In genomic region chr7:144940585-144940984, GRCm38 (mm10) we compare ENCODE assay signal across 10 mouse cellular contexts. TPM values are rescaled to one million over a fixed set of nuclear protein-coding genes. Genes with fewer than 3 reads are reported as not detected.
DNase-seq lines count a peak whose midpoint lies in the region; ATAC-seq and TF ChIP-seq lines count a peak whose summit lies in the region.
"Had no signal": no experiment of that assay in that cellular context is flagged by ENCODE, and none has a peak within 500 bp of the region (broad histone marks: within the 10 kb centered on the region; RNA-seq: fewer than 3 reads in every experiment).

No protein-coding gene starts in this region.

- peak overlapping the region; percentile 99 for H3K27ac ChIP-seq in lung, embryonic 14.5 days (ENCODE audit: low read depth)
- H3K27ac ChIP-seq in embryonic fibroblast, embryonic 13.5 days (ENCODE audit: insufficient read depth, low read length): peak overlapping the region; percentile 83; the same call in 1 of the 2 replicates
- peak overlapping the region; percentile 93 for H3K27ac ChIP-seq in limb, embryonic 14.5 days (replicated peaks; ENCODE audit: low read depth, low read length)
- peak overlapping the region; percentile 81 for H3K27ac ChIP-seq in stomach, embryonic 16.5 days (ENCODE audit: low read length)

- DNase-seq in lung, embryonic 14.5 days: no peak
- DNase-seq in lung, adult 2 months: no peak
- no peak for DNase-seq in limb, embryonic 14.5 days (ENCODE audit: low spot score)
- no peak for DNase-seq in adrenal gland, adult 2 months
- DNase-seq in cerebellum, adult 18-20 months: no peak
- DNase-seq in frontal cortex, postnatal 36 days (ENCODE audit: low spot score in 2 of 2): no peak

- TF ChIP-seq POLR2A in lung, adult 2 months (IDR thresholded peaks at IDR 0.05; ENCODE audit: borderline replicate concordance, extremely low read depth, low read depth, low read length): no peak
- no peak for TF ChIP-seq POLR2A in embryonic fibroblast, embryonic 13.5 days (IDR thresholded peaks at IDR 0.05; ENCODE audit: low read depth, low read length)
- no peak for TF ChIP-seq POLR2A in limb, embryonic 14.5 days (IDR thresholded peaks at IDR 0.05; ENCODE audit: borderline replicate concordance, extremely low read depth, insufficient read depth, insufficient read length)

- H3K4me3 ChIP-seq in lung, embryonic 14.5 days (ENCODE audit: low read depth, low read length): peak overlapping the region; percentile 71
- H3K4me3 ChIP-seq in lung, adult 2 months (replicated peaks; ENCODE audit: extremely low read depth, low read depth, low read length): no peak overlapping the region
- H3K4me3 ChIP-seq in embryonic fibroblast, embryonic 13.5 days (ENCODE audit: insufficient read depth, low read length): peak overlapping the region; percentile 34; the same call in 1 of the 2 replicates
- H3K4me3 ChIP-seq in limb, embryonic 14.5 days (replicated peaks; ENCODE audit: low read length): peak overlapping the region; percentile 64
- peak overlapping the region; percentile 57 for H3K4me3 ChIP-seq in stomach, embryonic 16.5 days (replicated peaks; ENCODE audit: low read length)

- ATAC-seq in lung, embryonic 14.5 days (ENCODE audit: insufficient read depth): no peak
- no peak for ATAC-seq in limb, embryonic 14.5 days (ENCODE audit: low FRiP score, low read depth)
- ATAC-seq in stomach, embryonic 16.5 days (ENCODE audit: insufficient read depth, low FRiP score): no peak
- ATAC-seq: activated CD4-positive, CD25-positive, alpha-beta regulatory T cell, adult 4 months had no signal

- H3K27me3 ChIP-seq in lung, embryonic 14.5 days (ENCODE audit: insufficient read depth, low read length): peaks cover 11% of the 10 kb centered on the region; the same call in 1 of the 2 replicates
- H3K27me3 ChIP-seq in limb, embryonic 14.5 days (ENCODE audit: control insufficient read depth, insufficient read depth, low read length): no peaks in the 10 kb centered on the region
- H3K27me3 ChIP-seq in stomach, embryonic 16.5 days (ENCODE audit: control insufficient read depth, insufficient read depth, low read length): no peaks in the 10 kb centered on the region

- TF ChIP-seq CTCF in lung, embryonic 14.5 days (IDR thresholded peaks at IDR 0.05; ENCODE audit: low read depth): no peak
- no peak for TF ChIP-seq CTCF in lung, adult 2 months (IDR thresholded peaks at IDR 0.05; ENCODE audit: insufficient read depth, low read length)
- TF ChIP-seq CTCF in embryonic fibroblast, embryonic 13.5 days (IDR thresholded peaks at IDR 0.05; ENCODE audit: borderline replicate concordance, insufficient read depth, low read length): no peak

- H3K4me1 ChIP-seq in lung, embryonic 14.5 days (ENCODE audit: insufficient read depth): peaks cover 7% of the 10 kb centered on the region
- H3K4me1 ChIP-seq in lung, adult 2 months (ENCODE audit: control insufficient read depth, insufficient read depth, low read length): peaks cover 6% of the 10 kb centered on the region
- H3K4me1 ChIP-seq in embryonic fibroblast, embryonic 13.5 days (ENCODE audit: control insufficient read depth, insufficient read depth, low read length): peaks cover 6% of the 10 kb centered on the region; the same call in 1 of the 2 replicates
- H3K4me1 ChIP-seq in limb, embryonic 14.5 days (ENCODE audit: control insufficient read depth, insufficient read depth, low read length): peaks cover 26% of the 10 kb centered on the region
- H3K4me1 ChIP-seq in stomach, embryonic 16.5 days (ENCODE audit: control insufficient read depth, insufficient read depth, low read length): peaks cover 24% of the 10 kb centered on the region

- WGBS in lung, embryonic 14.5 days: under 1% methylated on average over 11 of the region's 11 CpGs
- WGBS in lung, adult 2 months: 4% methylated on average over 11 of the region's 11 CpGs
- WGBS in limb, embryonic 14.5 days: 2% methylated on average over 11 of the region's 11 CpGs
- 3% methylated on average over 11 of the region's 11 CpGs for WGBS in stomach, embryonic 16.5 days

- H3K4me2 ChIP-seq in lung, embryonic 14.5 days: peak overlapping the region; percentile 97
- peak overlapping the region; percentile 76 for H3K4me2 ChIP-seq in limb, embryonic 14.5 days (replicated peaks; ENCODE audit: low read depth, low read length, severe bottlenecking)
- peak overlapping the region; percentile 98 for H3K4me2 ChIP-seq in stomach, embryonic 16.5 days (ENCODE audit: low read depth, low read length)

- H3K36me3 ChIP-seq in lung, embryonic 14.5 days (ENCODE audit: insufficient read depth): peaks cover 23% of the 10 kb centered on the region
- peaks cover 18% of the 10 kb centered on the region for H3K36me3 ChIP-seq in limb, embryonic 14.5 days (ENCODE audit: control insufficient read depth, insufficient read depth, low read length)
- H3K36me3 ChIP-seq in stomach, embryonic 16.5 days (ENCODE audit: control insufficient read depth, insufficient read depth, low read length): no peaks in the 10 kb centered on the region

- H3K9me3 ChIP-seq in lung, embryonic 14.5 days (ENCODE audit: low read depth, low read length): no peaks in the 10 kb centered on the region
- no peaks in the 10 kb centered on the region for H3K9me3 ChIP-seq in limb, embryonic 14.5 days (ENCODE audit: control insufficient read depth, low read length)
- no peaks in the 10 kb centered on the region for H3K9me3 ChIP-seq in stomach, embryonic 16.5 days (replicated peaks; ENCODE audit: control insufficient read depth, low read length)

- H3K9ac ChIP-seq in lung, embryonic 14.5 days: peak overlapping the region; percentile 82
- H3K9ac ChIP-seq in limb, embryonic 14.5 days (ENCODE audit: low read depth, low read length, severe bottlenecking): peak overlapping the region; percentile 86; the same call in 1 of the 2 replicates
- peak overlapping the region; percentile 71; the same call in 1 of the 2 replicates for H3K9ac ChIP-seq in stomach, embryonic 16.5 days (ENCODE audit: low read length)

RNA-seq across cellular contexts. Expression of gene Ccnd1, which starts 0.9 kb away (rescaled TPM):
- 148 and 154 TPM in 2 replicates for polyA plus RNA-seq in lung, embryonic 14.5 days (2014; fragmentation: Nextera tagmentation; extraction: Ambion mirVana)
- polyA plus RNA-seq in lung, adult 2 months (2012; rRNA removed): 106 and 138 TPM in 2 replicates
- polyA plus RNA-seq in embryonic fibroblast, embryonic 13.5 days (2011; ENCODE audit: insufficient read length, low read depth, missing spikeins): 133 and 222 TPM in 2 replicates
- polyA plus RNA-seq in limb, embryonic 14.5 days (2012; rRNA removed): 110 and 125 TPM in 2 replicates
- polyA plus RNA-seq in limb, embryonic 14.5 days (2014; fragmentation: Nextera tagmentation; extraction: Ambion mirVana): 127 and 147 TPM in 2 replicates
- 59.0 and 65.4 TPM in 2 replicates for polyA plus RNA-seq in stomach, embryonic 16.5 days (2015; fragmentation: Nextera tagmentation; extraction: Ambion mirVana)
- 100 to 1,000 TPM; 105 to 244 TPM for total RNA-seq in adrenal gland, adult 2 months (2021)
- 115 and 133 TPM in 2 replicates for polyA plus RNA-seq in adrenal gland, adult 2 months (2012; rRNA removed)

RNA-seq across cellular contexts. Expression of gene LTO1, which starts 25.7 kb away (rescaled TPM):
- polyA plus RNA-seq in lung, embryonic 14.5 days (2014; fragmentation: Nextera tagmentation; extraction: Ambion mirVana): 22.1 and 22.3 TPM in 2 replicates
- polyA plus RNA-seq in lung, adult 2 months (2012; rRNA removed): 13.5 and 17.7 TPM in 2 replicates
- 21.2 and 25.5 TPM in 2 replicates for polyA plus RNA-seq in embryonic fibroblast, embryonic 13.5 days (2011; ENCODE audit: insufficient read length, low read depth, missing spikeins)
- 24.9 and 46.5 TPM in 2 replicates for polyA plus RNA-seq in limb, embryonic 14.5 days (2012; rRNA removed)
- 22.0 and 26.2 TPM in 2 replicates for polyA plus RNA-seq in limb, embryonic 14.5 days (2014; fragmentation: Nextera tagmentation; extraction: Ambion mirVana)
- 27.9 and 28.6 TPM in 2 replicates for polyA plus RNA-seq in stomach, embryonic 16.5 days (2015; fragmentation: Nextera tagmentation; extraction: Ambion mirVana)
- 10 to 100 TPM; 20.5 to 27.0 TPM for total RNA-seq in adrenal gland, adult 2 months (2021)
- 7.8 and 9.5 TPM in 2 replicates for polyA plus RNA-seq in adrenal gland, adult 2 months (2012; rRNA removed)

RNA-seq across cellular contexts. Expression of gene Fgf15, which starts 44.3 kb away (rescaled TPM):
- not detected in 2 replicates for polyA plus RNA-seq in lung, embryonic 14.5 days (2014; fragmentation: Nextera tagmentation; extraction: Ambion mirVana)
- polyA plus RNA-seq in lung, adult 2 months (2012; rRNA removed): not detected in 2 replicates
- polyA plus RNA-seq in embryonic fibroblast, embryonic 13.5 days (2011; ENCODE audit: insufficient read length, low read depth, missing spikeins): not detected in 2 replicates
- polyA plus RNA-seq in limb, embryonic 14.5 days (2012; rRNA removed): 0.13 TPM in 1 of 2 replicates, not detected in the other
- polyA plus RNA-seq in limb, embryonic 14.5 days (2014; fragmentation: Nextera tagmentation; extraction: Ambion mirVana): not detected in 2 replicates
- not detected in 2 replicates for polyA plus RNA-seq in stomach, embryonic 16.5 days (2015; fragmentation: Nextera tagmentation; extraction: Ambion mirVana)
- under 1 TPM in 1 of 2 experiments, not detected in 1; 0.14 TPM for total RNA-seq in adrenal gland, adult 2 months (2021)
- polyA plus RNA-seq in adrenal gland, adult 2 months (2012; rRNA removed): 0.07 TPM in 1 of 2 replicates, not detected in the other
- total RNA-seq: gastrocnemius, postnatal 10 days had no signal
- polyA plus RNA-seq: activated CD4-positive, CD25-positive, alpha-beta regulatory T cell, adult 4 months had no signal
